Mouse (Mus musculus) heart, adult 11 months (tissue): ENCODE measurements at regions not wholly inside any gene's neighbourhood (a gene's known extent, or its start where the extent isn't known, plus 50 kb on each side); places are given as distances from the start of the nearest gene placed in this dataset.
"Not testable (repeated sequence)": the region's sequence is repeated elsewhere in the genome, so short reads cannot be mapped to it uniquely, and the experiment has no call there.

Experiments
- DNase-seq: peaks from one replicate; pipeline ENCODE4 v3.0.0; 2022

GRCm38 (mm10) chr1:112486046-112486445 lies 621.3 kb upstream of the Dsel start:
- not testable (repeated sequence) for DNase-seq

DNA sequence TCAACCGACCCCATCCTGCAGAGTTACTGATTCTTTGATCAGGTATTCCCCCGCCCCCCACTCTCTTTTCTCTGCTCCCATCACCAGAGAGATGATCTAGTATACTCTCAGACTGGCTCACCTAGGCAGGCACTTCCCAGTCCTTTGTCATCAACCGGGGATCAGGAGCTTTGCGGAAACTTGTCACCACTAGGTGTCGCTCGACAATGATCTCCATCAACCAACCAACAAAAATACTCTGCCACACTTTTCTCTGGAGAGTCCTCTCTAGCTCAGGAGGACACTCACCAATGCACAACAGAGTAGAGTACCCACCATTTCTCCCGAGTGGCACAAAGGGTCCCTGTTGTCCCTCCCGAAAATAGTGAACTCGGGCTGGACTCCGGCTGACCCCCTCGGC lies 591.3 kb upstream of the Dsel start:
- no peak for DNase-seq

DNA sequence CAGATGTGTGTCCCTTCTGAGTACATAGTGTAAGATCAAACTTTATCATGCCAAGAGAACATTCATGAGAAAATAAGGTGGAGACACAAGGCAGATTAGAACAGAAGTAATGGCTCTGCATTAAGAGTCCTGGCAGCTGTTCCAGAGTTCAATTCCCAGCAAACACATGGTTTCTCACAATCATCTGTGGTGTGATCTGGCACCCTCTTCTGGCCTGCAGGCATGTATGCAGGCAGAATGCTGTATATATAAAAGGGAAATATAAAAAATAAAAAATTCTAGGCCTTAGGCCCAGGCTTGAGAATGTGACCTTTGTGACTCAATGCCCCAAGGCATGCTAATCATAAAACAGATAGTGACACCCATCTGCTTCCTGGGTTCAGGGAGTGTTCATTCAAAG lies 587.7 kb upstream of the Dsel start:
- DNase-seq, result no peak

- no peak for DNase-seq
Measured at GRCm38 (mm10) chr1:112451622-112452021, 586.9 kb upstream of the Dsel start.

- DNase-seq, result no peak
Measured at GRCm38 (mm10) chr1:112439109-112439508, 574.4 kb upstream of the Dsel start.

DNA sequence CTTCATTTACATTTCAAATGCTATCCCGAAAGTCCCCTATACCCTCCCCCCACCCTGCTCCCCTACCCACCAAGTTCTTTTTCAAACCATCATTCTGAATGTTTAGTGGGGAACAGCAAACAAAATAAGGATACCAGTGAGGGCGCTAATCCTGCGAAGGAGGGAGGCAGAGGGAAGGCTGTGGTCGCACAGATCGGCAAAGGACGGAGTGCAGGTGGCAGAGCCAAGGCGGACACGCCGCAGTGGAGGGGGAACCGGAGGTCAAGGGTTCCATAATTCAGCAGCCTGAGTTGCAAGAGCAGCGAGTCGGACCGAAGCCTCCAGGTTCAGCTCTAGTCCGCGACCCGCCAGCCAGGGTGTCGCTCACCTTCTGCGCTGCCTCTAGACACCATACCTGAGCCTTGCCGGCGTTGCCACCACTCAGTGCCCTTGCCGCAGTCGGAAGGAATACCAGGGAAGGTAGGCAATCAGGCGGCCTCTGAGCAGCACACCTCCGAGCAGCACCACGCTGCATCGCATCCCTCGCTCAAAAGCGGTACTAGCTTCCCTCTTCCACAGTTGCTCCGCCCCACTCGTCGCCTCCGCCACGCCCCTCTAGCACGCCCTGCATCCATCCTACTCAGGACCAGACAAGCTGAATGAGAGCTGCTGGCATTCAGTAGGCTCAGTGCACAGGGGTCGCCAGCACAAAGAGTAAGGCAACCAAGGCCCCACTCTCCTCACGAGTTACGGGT lies 551.8 kb upstream of the Dsel start:
- no peak for DNase-seq

DNA sequence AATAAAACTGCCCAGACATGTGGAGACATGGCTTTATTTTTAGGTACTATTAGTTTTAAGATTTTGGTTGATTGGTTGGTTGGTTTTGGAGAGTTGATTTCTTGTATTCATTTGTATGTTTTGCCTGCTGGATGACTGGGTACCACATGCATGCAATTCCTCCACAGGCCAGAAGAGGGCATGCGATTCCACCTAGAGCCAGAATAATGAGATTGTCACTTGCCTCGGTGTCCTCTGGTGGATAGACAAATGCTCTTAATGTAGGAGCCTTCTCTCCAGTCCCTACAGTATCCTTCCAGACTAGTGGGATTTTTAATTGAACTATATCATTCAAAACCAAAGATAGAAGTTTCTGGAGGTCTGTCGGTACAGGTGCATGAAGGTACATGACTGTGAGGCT lies 524.1 kb upstream of the Dsel start:
- peak; percentile 57 for DNase-seq

DNA sequence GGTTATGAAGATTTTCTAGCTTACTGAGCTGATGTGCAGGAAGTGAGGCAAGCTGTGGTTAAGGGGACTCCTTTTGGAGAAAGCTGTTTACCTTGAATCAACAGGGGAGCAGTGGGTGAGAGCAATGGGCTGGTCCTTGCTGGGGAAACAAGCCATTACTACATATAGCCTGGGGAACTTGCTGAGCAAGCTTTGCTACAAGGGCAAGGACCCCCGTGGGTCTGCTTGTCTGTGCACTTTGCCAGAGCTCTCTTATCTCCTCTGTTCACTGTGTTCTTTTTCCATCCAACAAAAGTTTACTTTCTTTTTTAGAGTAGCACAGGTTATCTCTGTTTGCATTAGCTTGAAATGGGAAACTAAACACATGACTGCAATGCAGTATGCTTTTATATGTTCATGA lies 519.3 kb upstream of the Dsel start:
- DNase-seq, result no peak

DNA sequence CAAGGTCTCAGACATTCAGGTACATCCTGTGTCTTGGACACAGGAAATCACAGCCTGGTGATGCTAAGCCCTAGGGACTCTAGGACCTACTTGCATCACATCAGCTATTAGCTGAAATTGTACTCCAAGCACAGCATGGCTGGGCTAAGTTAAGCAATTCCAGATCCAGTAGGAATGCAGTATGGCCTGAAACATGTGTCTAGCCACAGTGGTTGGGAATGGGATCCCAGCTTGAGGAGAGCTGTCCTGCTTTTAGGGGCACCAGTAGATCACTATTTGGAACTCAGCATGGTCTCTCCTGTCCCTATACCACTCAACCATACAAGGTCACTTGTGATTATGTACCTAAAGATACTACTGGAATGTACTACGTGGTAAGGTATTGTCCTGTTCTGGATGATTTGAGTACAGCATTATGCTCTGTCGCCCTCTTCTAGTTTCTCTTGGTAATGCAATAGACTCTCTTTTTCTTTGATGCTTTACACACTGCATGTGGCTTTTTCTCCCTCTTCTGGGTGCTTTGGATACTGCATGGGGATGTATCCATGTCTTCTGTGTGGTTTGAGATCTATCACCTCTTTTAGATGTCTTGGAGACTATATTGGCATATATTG lies 515.0 kb upstream of the Dsel start:
- no peak for DNase-seq

DNA sequence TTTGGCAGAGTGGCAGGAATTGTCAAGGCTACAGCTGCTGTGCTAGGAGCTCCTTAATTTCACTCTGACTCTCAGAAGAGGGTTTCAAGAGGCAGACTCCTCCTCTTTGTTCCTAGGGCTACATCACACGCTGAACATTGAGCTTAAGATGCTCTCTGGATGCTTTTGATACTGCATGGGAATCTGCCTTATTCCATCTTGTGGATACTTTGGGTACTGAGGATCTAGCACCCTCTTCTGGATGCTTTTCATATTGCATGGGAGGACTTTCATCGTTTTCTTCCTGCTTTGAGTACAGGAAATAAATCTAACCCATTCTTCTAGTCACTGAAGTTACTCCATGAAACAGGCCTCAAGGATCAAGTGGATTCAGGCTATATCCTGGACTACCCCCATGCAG lies 513.9 kb upstream of the Dsel start:
- no peak for DNase-seq

GRCm38 (mm10) chr1:112355816-112356215 lies 491.1 kb upstream of the Dsel start:
- DNase-seq, result no peak
